Mouse (Mus musculus): ENCODE data around the gene Chpt1.

DNA sequence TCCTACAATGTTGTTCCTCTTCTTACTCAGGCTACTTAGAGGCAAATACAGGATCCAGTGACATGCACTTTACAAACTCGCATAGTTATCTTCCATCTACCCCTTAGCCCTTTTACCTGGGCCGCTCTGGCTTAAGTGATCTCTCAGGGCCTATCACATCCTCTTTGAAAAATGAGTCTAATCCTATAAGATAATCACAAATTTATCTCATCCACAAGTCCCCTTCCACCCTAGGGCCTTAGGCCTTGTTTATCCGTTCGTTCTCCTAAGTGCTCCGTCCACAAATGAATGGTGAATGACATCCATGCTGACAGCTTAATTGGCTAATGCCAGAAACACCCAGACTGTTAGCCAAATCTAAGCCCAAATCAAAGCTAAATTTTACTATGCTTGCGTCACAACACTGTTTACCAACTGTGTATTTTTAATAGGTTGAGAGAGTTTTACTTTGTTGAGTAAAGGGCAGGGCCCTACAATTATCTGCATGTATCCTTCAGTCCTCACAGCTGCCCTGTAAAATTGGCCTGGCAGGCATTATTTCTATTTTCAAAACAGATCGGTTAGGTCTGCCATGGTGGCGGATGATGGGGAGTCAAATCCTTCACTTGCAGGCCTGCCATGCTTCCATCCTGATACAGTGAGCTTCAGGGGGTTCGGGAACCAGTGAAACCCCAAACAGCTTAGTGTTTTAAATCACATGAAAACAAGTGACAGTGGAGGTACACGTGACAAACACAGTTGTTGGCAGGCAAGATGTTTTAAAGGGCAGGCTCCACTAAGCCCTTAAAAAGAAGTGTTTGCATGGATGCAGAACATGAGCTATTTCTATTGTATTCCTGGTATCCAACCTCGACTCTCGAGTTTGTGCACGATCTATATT, 1.7 kb downstream of the Chpt1 start:
- TF ChIP-seq CTCF (IDR thresholded peaks at IDR 0.05; ENCODE audit: extremely low read depth, insufficient read depth, insufficient read length, insufficient replicate concordance) (no peak), POLR2A (IDR thresholded peaks at IDR 0.05; ENCODE audit: low read depth, low read length) (no peak)
